Mouse (Mus musculus): ENCODE results near the gene Btrc. TPM values are rescaled to one million over a fixed set of nuclear protein-coding genes. Genes with fewer than 3 reads are reported as not detected.
A peak's percentile ranks its signal among the peaks of the same experiment; 100 is the strongest.
"Not testable (repeated sequence)": the region's sequence is repeated elsewhere in the genome, so short reads cannot be mapped to it uniquely, and the experiment has no call there.

The Btrc gene
- total RNA-seq, 2 experiments from 2014 or later, result 22.2 to 25.7 TPM

- peak; percentile 48 to 54 for DNase-seq
Observed at GRCm38 (mm10) chr19:45530200-45530995, 166.9 kb downstream of the Btrc start.

- DNase-seq, result no peak
Observed at GRCm38 (mm10) chr19:45531554-45531953, 168.0 kb downstream of the Btrc start.

DNA sequence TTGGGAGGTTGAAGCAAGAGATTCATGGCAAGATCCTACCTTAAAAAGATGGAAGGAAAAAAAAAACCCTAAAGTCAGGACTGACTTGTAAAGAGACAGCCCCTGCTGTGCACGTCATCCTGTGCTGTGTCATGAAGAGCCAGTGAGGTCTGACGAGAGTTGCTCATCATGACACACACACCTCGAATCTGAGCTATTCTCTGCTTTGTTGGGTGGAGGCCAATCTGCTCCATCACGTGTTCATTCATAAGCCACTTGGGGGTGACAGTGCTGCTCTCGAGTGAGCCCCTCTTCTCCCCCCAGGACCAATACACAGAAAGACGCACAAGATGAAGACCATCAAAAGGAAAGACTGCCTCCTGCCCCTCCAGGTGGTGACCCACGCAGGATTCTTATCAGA, 170.1 kb downstream of the Btrc start:
- no peak for DNase-seq

DNA sequence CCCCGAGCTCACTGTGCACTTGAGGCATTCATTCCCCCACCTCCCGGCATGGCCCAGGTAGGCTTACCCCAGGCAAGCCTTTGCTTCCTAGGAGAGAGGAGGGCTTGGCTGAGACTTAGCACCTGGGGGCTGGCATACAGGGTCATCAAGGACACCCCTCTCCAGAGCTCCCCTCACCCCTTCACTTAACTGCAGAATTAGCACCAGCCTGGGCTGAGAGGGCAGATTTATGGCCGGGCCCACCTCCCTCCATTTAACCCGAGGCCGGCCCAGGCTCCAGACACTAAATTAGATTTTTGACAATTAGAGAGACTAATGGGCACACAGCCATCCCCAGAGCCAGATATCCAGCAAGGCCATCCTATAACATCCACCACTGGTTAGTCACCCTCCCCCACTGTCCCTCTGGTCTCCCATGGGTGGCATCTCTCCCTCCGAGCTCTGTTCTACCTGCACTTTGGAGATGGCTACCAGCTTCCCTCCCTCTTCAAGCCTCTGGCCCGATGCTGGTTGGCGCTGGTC, 171.7 kb downstream of the Btrc start:
- no peak for DNase-seq

GRCm38 (mm10) chr19:45535929-45536328, 172.4 kb downstream of the Btrc start:
- no peak for DNase-seq

DNA sequence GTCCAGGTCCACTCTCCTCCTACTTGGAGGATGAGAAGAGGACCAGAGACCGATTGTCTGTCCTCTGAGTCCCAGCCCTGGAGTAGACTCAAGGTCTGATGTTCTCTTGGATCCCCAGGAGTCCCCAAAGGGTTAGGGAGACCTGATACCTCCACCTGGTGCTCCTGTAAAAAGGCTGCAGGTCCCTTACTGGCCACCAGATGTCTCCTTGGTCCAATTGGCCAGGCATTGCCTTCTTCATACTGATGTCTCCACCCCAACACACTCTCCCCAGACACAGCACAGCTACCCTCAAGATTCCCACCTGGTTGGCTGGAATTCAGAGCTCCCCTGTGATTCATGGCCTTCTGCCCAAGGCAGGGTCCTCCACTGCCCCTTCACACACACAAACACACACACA, 174.0 kb downstream of the Btrc start:
- DNase-seq, result peak; percentile 42 to 67

GRCm38 (mm10) chr19:45540657-45541408, 177.3 kb downstream of the Btrc start:
- DNase-seq, result no peak

DNA sequence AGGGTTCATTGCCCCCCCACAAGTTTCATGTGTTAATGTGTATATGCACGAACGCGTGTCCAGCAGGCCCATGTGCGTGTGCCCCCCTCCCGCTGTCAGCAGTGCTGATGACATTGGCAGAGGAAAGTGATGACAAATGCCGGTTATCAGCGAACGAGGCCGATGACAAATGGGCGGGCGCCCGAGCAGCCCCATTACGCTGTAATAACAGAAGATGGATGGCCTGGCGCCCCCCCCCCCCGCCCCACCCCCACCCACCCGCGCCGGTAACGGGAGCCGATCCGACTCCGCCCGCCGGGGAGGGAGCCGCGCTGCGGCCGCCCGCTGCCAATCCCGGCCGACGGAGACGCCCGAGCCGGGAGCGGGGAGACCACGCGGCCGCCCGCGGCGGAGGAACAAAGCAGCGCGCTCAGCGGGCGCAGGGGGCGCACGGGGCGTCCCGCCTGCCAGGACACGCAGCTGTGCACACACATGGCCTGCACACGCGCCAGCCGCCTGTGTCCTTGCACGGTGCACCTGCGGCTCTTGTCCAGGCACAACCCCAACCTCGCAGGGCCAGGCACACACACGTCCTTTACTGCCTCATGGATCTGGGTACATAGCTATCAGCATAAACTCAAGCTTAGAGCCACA, 178.0 kb downstream of the Btrc start:
- peak in 1 of 2 experiments; percentile 30 for DNase-seq

GRCm38 (mm10) chr19:45542061-45542460, 178.5 kb downstream of the Btrc start:
- DNase-seq, result no peak

GRCm38 (mm10) chr19:45544152-45544924, 180.8 kb downstream of the Btrc start:
- peak; percentile 30 to 35 for DNase-seq

GRCm38 (mm10) chr19:45544925-45545321, 181.4 kb downstream of the Btrc start:
- DNase-seq, result peak; percentile 81 to 88

DNA sequence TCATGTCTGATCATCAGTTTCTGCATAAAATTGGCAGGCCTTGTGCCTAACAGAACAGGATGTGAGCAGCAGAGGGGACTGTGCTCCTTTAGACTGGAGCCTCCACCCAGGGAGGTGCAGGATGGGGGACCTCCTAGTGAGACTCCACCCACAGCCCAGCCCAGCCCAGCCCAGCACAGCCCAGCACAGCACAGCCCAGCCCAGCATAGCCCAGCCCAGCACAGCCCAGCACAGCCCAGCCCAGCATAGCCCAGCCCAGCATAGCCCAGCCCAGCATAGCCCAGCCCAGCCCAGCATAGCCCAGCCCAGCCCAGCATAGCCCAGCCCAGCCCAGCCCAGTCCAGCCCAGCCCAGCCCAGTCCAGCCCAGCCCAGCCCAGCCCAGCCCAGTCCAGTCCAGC, 184.7 kb downstream of the Btrc start:
- DNase-seq, result not testable (repeated sequence)

DNA sequence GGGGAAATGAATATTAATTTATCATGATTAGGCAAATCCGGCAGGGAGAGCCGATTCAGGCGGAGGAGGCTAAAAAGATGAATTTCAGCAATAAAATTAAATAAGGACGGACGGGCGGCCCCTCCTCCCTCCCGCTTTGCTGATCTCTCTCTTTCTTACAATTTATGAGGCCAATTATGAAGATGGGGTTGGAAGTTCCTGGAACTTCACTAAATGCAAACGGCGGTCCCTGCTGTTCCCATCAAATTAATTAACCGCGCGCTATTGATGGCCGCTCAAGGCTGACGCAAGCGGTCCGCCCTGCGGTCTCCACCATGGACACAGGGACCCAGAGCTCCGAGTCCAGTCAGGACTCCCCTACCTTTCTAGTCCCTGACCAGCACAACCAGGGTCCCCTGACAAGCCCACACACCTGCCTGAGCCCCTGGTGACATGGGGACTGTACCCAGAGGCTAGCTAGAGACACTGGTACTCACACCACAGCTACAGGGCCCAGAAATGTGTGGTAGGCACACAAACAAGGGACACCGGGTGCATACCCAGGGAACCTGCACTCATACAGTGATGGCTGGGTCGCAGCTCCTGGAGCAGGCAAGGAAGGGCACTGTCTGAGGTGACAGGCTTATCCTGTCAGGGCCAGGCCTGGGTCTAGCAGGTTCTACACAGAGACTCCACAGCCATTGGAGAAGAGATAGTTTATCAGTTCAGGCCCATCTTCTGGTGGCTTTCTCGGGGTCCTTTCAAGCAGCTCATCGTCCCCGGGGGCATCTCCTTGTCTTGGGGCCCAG, 185.8 kb downstream of the Btrc start:
- no peak for DNase-seq

GRCm38 (mm10) chr19:45549948-45550347, 186.4 kb downstream of the Btrc start:
- DNase-seq, result no peak

- no peak for DNase-seq
Observed at GRCm38 (mm10) chr19:45552187-45552586, 188.7 kb downstream of the Btrc start.

GRCm38 (mm10) chr19:45554136-45554535, 190.6 kb downstream of the Btrc start:
- DNase-seq, result no peak

DNA sequence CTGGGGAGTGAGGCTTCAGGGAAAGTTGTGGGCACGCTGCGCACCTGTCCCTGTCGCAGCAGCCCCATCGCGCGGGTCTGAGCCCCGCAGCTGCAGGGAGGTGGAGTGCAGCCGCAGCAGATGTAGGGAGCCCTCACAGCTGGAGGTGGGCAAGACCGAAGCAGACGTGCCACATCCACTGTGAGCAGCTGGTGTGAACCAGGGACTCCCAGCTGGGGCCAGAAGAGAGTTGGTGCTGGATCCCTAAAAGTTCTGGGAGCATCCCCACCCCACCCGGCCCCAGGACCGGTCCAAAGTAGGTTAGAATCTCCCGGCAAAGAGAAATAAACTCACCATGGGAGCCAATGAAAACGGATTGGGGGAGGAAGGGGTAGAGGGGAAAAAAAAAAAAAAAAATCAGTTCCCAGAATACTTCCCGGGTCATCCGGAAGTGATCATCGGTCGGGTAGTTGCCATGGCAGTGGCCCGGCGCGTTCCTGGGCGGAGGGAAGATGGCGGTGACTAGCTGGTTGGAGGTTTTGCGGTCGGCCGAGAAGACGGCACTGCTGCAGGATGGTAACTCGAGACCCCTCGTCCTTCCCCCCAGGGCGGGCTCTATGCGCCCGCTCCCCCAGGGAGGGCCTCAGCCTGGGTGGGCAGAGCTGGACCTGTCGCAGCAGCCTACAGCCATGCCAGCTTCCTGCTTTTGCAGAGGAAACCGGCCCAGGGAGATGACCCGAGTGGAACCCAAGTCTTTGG, 196.8 kb downstream of the Btrc start, which contains the start of the genes Poll and Gm17018:
Gene Poll (minus strand): TSS at position 379 of the 738 bp plus-strand sequence.
Gene Gm17018 (plus strand): TSS at position 463 of the 738 bp plus-strand sequence.
- DNase-seq, result peak; percentile 89 to 92

DNA sequence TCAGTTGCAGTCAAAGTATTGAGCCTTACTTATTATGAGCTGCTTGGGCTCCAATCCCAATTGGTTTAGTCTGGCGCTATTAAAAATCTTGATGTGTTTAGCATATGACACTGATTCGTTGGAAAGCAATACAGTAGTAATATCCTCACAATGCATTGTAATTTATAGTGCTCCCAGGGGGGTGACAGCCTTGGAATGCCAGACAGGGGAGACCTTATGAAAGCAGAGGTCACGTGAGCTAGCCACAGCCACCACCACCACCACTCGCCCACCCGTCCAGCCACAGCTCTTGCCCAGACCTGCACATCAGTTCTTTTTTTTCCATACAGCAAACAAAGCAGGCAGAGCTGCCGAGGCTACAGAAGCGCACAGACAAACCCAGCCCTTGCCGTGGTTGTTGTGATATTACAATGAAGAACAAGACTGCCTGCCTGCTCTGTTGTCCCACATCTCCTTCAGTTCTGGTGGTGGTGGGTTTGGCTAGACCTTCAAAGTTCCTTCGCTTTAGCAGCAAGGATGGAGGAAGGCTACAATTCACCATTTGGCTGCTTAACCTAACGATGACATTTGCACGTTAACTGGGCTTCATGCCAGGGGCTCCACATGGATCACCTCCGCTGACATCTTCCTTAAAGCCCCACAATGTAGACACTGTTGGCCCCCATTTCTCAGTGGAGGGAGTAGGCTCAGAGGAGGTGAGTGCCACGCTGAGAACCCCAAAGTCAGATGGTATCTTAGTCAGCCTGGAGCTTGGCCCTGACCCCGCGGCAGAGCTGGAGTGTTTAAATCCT, 202.6 kb downstream of the Btrc start:
- no peak for DNase-seq

- no peak for DNase-seq
Observed at GRCm38 (mm10) chr19:45567367-45567766, 203.8 kb downstream of the Btrc start.

Measured in heart, adult 18-20 months (tissue).